Mouse (Mus musculus): Measurements from ENCODE around the gene Prr5. TPM values are rescaled to one million over a fixed set of nuclear protein-coding genes. Genes with fewer than 3 reads are reported as not detected.
"Not testable (repeated sequence)": the region's sequence is repeated elsewhere in the genome, so short reads cannot be mapped to it uniquely, and the experiment has no call there.

Prr5 gene
- polyA plus RNA-seq, 1 experiment from 2014 or later: 20.4 TPM

GRCm38 (mm10) chr15:84720291-84721204 lies 51.1 kb downstream of the Prr5 start:
- Histone ChIP-seq H3K27me3 (peaks cover 19% of the 10 kb centered on the region), H3K27ac (peak overlapping the region; percentile 41; the same call in 1 of the 2 replicates), H3K9me3 (no peaks in the 10 kb centered on the region), H3K36me3 (no peaks in the 10 kb centered on the region), H3K4me2 (replicated peaks) (peak overlapping the region; percentile 80), H3K4me3 (peak overlapping the region; percentile 38), H3K9ac (peak overlapping the region; percentile 30), H3K4me1 (peaks cover 20% of the 10 kb centered on the region)
- no peak for ATAC-seq (ENCODE audit: insufficient number of reproducible peaks, insufficient read depth, low FRiP score, low TSS enrichment)
- 5% methylated on average over 33 of the region's 33 CpGs for WGBS

GRCm38 (mm10) chr15:84723656-84724055 lies 54.2 kb downstream of the Prr5 start:
- not testable (repeated sequence) for H3K27ac ChIP-seq; H3K9me3 ChIP-seq; H3K4me2 ChIP-seq (replicated peaks); H3K36me3 ChIP-seq; H3K4me3 ChIP-seq; H3K9ac ChIP-seq; ATAC-seq (ENCODE audit: insufficient number of reproducible peaks, insufficient read depth, low FRiP score, low TSS enrichment)
- 100% methylated on average over 1 of the region's 1 CpGs for WGBS
- Histone ChIP-seq H3K27me3 (peaks cover 19% of the 10 kb centered on the region), H3K4me1 (peaks cover 27% of the 10 kb centered on the region)

GRCm38 (mm10) chr15:84724199-84724598 lies 54.8 kb downstream of the Prr5 start:
- Histone ChIP-seq H3K4me1 (peaks cover 27% of the 10 kb centered on the region), H3K27ac (no peak overlapping the region)
- ATAC-seq (ENCODE audit: insufficient number of reproducible peaks, insufficient read depth, low FRiP score, low TSS enrichment): no peak

GRCm38 (mm10) chr15:84729685-84730084 lies 60.3 kb downstream of the Prr5 start:
- Histone ChIP-seq H3K27ac (no peak overlapping the region), H3K9ac (no peak overlapping the region), H3K9me3 (no peaks in the 10 kb centered on the region), H3K4me1 (peaks cover 7% of the 10 kb centered on the region; the same call in 1 of the 2 replicates), H3K36me3 (no peaks in the 10 kb centered on the region), H3K27me3 (no peaks in the 10 kb centered on the region), H3K4me2 (replicated peaks) (no peak overlapping the region), H3K4me3 (no peak overlapping the region)
- 82% methylated on average over 6 of the region's 6 CpGs for WGBS
- ATAC-seq (ENCODE audit: insufficient number of reproducible peaks, insufficient read depth, low FRiP score, low TSS enrichment): no peak

More at GRCm38 (mm10) chr15:84724199-84724598, 54.8 kb downstream of the Prr5 start:
- H3K9me3 ChIP-seq: no peaks in the 10 kb centered on the region
- WGBS: 50% methylated on average over 4 of the region's 4 CpGs
- no peak overlapping the region for H3K9ac ChIP-seq
- H3K4me2 ChIP-seq (replicated peaks): no peak overlapping the region
- peaks cover 13% of the 10 kb centered on the region for H3K27me3 ChIP-seq
- no peak overlapping the region for H3K4me3 ChIP-seq
- H3K36me3 ChIP-seq: no peaks in the 10 kb centered on the region

- no peaks in the 10 kb centered on the region for H3K9me3 ChIP-seq
- WGBS: 80% methylated on average over 1 of the region's 1 CpGs
- no peaks in the 10 kb centered on the region for H3K36me3 ChIP-seq
- ATAC-seq (ENCODE audit: insufficient number of reproducible peaks, insufficient read depth, low FRiP score, low TSS enrichment): no peak
- no peak overlapping the region for H3K27ac ChIP-seq
- peaks cover 7% of the 10 kb centered on the region; the same call in 1 of the 2 replicates for H3K4me1 ChIP-seq
- H3K27me3 ChIP-seq: no peaks in the 10 kb centered on the region
- no peak overlapping the region for H3K4me3 ChIP-seq
- H3K9ac ChIP-seq: no peak overlapping the region
- H3K4me2 ChIP-seq (replicated peaks): no peak overlapping the region
These were observed 61.5 kb downstream of the Prr5 start for GRCm38 (mm10) chr15:84730893-84731292.

GRCm38 (mm10) chr15:84731676-84732424 lies 62.4 kb downstream of the Prr5 start:
- Histone ChIP-seq H3K4me2 (replicated peaks) (no peak overlapping the region), H3K9ac (no peak overlapping the region), H3K27ac (no peak overlapping the region), H3K4me3 (no peak overlapping the region), H3K27me3 (no peaks in the 10 kb centered on the region), H3K36me3 (no peaks in the 10 kb centered on the region), H3K9me3 (no peaks in the 10 kb centered on the region), H3K4me1 (peaks cover 7% of the 10 kb centered on the region; the same call in 1 of the 2 replicates)
- ATAC-seq (ENCODE audit: insufficient number of reproducible peaks, insufficient read depth, low FRiP score, low TSS enrichment): no peak
- 53% methylated on average over 18 of the region's 18 CpGs for WGBS

- peaks cover 7% of the 10 kb centered on the region; the same call in 1 of the 2 replicates for H3K4me1 ChIP-seq
- 71% methylated on average over 4 of the region's 4 CpGs for WGBS
- H3K27ac ChIP-seq: no peak overlapping the region
- H3K4me2 ChIP-seq (replicated peaks): no peak overlapping the region
- ATAC-seq (ENCODE audit: insufficient number of reproducible peaks, insufficient read depth, low FRiP score, low TSS enrichment): no peak
- no peak overlapping the region for H3K4me3 ChIP-seq
- no peak overlapping the region for H3K9ac ChIP-seq
- no peaks in the 10 kb centered on the region for H3K27me3 ChIP-seq
- no peaks in the 10 kb centered on the region for H3K9me3 ChIP-seq
- H3K36me3 ChIP-seq: no peaks in the 10 kb centered on the region
These were observed 63.0 kb downstream of the Prr5 start for GRCm38 (mm10) chr15:84732425-84732749.

- no peaks in the 10 kb centered on the region for H3K4me1 ChIP-seq
- no peak for ATAC-seq (ENCODE audit: insufficient number of reproducible peaks, insufficient read depth, low FRiP score, low TSS enrichment)
- WGBS: 53% methylated on average over 11 of the region's 11 CpGs
- H3K4me3 ChIP-seq: no peak overlapping the region
- no peak overlapping the region for H3K9ac ChIP-seq
- no peaks in the 10 kb centered on the region for H3K9me3 ChIP-seq
- no peak overlapping the region for H3K4me2 ChIP-seq (replicated peaks)
- H3K27ac ChIP-seq: no peak overlapping the region
- no peaks in the 10 kb centered on the region for H3K36me3 ChIP-seq
- H3K27me3 ChIP-seq: no peaks in the 10 kb centered on the region
These were observed 67.0 kb downstream of the Prr5 start for GRCm38 (mm10) chr15:84736346-84736993.

GRCm38 (mm10) chr15:84736994-84737346 lies 67.5 kb downstream of the Prr5 start:
- Histone ChIP-seq H3K27me3 (no peaks in the 10 kb centered on the region), H3K27ac (no peak overlapping the region), H3K4me2 (replicated peaks) (no peak overlapping the region), H3K9ac (no peak overlapping the region), H3K4me1 (no peaks in the 10 kb centered on the region), H3K4me3 (no peak overlapping the region), H3K36me3 (no peaks in the 10 kb centered on the region), H3K9me3 (no peaks in the 10 kb centered on the region)
- 45% methylated on average over 3 of the region's 4 CpGs for WGBS
- ATAC-seq (ENCODE audit: insufficient number of reproducible peaks, insufficient read depth, low FRiP score, low TSS enrichment): no peak

- Histone ChIP-seq H3K27ac (no peak overlapping the region), H3K9me3 (no peaks in the 10 kb centered on the region), H3K36me3 (no peaks in the 10 kb centered on the region), H3K27me3 (no peaks in the 10 kb centered on the region), H3K9ac (no peak overlapping the region), H3K4me3 (no peak overlapping the region), H3K4me1 (no peaks in the 10 kb centered on the region), H3K4me2 (replicated peaks) (no peak overlapping the region)
- WGBS: 91% methylated on average over 7 of the region's 7 CpGs
- no peak for ATAC-seq (ENCODE audit: insufficient number of reproducible peaks, insufficient read depth, low FRiP score, low TSS enrichment)
These were observed 68.8 kb downstream of the Prr5 start for GRCm38 (mm10) chr15:84738246-84738645.

- Histone ChIP-seq H3K9me3 (no peaks in the 10 kb centered on the region), H3K9ac (no peak overlapping the region), H3K27me3 (no peaks in the 10 kb centered on the region), H3K36me3 (no peaks in the 10 kb centered on the region), H3K27ac (no peak overlapping the region), H3K4me2 (replicated peaks) (no peak overlapping the region), H3K4me1 (0 out of 2 replicates have a peak, but pooled peaks cover 3% of the 10 kb centered on the region), H3K4me3 (no peak overlapping the region)
- 77% methylated on average over 3 of the region's 3 CpGs for WGBS
- no peak for ATAC-seq (ENCODE audit: insufficient number of reproducible peaks, insufficient read depth, low FRiP score, low TSS enrichment)
These were observed 72.2 kb downstream of the Prr5 start for GRCm38 (mm10) chr15:84741573-84741972.

All from embryonic facial prominence, embryonic 12.5 days (tissue).